Mouse (Mus musculus) embryonic stem cell, embryonic (primary cell): ENCODE results near the gene Fbxw11.

Experiments used
- CTCF ChIA-PET, 4 experiments: fragments of 300-600 bp in 2 of 4; fragments of 350-600 bp in 2 of 4; sonication (Branson Sonifier 250); formaldehyde crosslinking; loops; one replicate each; lab custom pipeline; 2022; ENCODE audit warnings: inconsistent platforms in 2 of 4; lab: Charles Lee
- POLR2A ChIA-PET, 4 experiments: fragments of 300-600 bp in 2 of 4; fragments of 350-600 bp in 2 of 4; sonication (Branson Sonifier 250); formaldehyde crosslinking; loops; one replicate each; lab custom pipeline; 2022; ENCODE audit warnings: antibody characterized with exemption in 4 of 4, inconsistent platforms in 1 of 4; lab: Charles Lee

Fbxw11 gene

DNA sequence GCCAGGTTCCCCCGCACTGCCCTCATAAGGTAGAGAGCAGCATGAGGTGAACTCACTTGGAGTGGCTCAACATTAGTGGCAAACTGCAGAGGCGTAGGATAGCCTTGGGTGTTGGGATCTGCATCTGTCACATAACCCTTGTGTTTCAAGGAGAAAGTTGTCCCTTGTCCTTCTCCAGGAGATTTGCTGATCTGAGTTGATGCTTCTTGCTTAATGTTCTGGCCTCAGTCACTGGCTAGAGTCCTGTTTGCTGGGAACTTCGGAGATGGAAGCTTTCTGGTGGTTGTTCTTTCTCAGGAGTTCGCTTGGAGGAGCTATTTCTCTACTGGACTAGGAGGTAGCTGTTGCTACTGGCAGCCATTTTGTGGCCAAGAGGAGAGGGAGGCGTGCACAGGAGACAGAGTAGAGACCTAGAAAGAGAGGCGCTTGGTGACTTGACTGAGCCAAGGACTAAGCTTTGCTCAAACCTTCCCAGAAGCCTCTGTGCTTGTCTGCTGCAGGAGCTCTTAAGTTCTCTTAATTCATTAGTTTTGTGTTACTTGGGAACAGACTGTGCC, 143.1 kb downstream of the Fbxw11 start:
- ChIA-PET POLR2A (no interaction called here), CTCF (interaction anchor here in 1 of 4 experiments (0.9 to 1.0 kb wide), 2 partner anchors 20 kb away, joined by 3 read pairs; no protein-coding TSS in a partner anchor)

DNA sequence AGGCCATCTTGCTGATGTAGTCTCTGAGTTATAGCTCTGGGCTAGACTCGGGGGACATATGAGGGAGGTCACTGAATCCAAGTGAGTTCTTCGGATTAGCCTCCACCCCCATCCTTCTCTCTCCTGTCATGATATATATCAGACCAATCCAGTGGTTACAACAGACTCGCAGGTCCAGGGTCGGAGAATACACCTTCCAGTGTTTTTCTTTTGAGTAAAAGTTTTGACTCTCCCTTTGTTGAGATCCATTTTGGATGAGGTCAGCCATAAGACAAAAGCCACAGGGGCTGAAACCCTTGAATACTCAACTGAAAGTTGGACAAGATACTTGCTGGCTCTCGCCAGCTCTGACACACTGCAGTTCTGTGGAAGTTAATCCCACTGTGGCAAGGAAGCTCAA, 143.7 kb downstream of the Fbxw11 start:
- ChIA-PET CTCF (interaction anchor here in 1 of 4 experiments (1.0 kb wide), 1 partner anchor 20 kb away, joined by 3 read pairs; no protein-coding TSS in a partner anchor), POLR2A (no interaction called here)

- POLR2A ChIA-PET = interaction anchor here in 1 of 4 experiments (0.5 kb wide), 1 partner anchor 325 kb away, joined by 3 read pairs; no protein-coding TSS in a partner anchor
- CTCF ChIA-PET = interaction anchor here in 1 of 4 experiments (1.8 kb wide), 1 partner anchor 11 kb away, joined by 6 read pairs; no protein-coding TSS in a partner anchor
Observed at GRCm38 (mm10) chr11:32794759-32795445, 152.4 kb downstream of the Fbxw11 start.
